In the genomic region with DNA sequence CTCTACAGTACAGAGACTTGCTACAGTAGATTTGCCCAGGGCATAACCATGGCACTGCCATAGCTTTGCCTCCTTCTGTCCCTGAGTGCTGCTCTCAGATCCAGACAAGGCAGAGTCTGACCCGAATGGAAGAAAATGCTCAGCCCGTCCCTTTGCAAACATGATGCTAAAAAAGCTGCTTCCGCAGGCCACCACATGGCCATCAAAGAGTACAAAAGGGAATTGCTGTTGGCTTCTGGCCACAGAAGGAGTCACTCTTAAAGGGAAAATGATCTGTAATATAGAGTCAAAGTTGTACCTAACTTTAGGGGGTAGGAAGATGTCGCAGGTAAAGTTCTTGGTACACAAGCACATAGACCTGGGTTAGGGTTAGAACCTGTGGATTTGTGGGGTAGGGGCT, we compare ENCODE assay signal across 18 mouse cellular contexts.
DNase-seq lines count a peak whose midpoint lies in the region; TF ChIP-seq lines count a peak whose summit lies in the region.
"Had no signal": no experiment of that assay in that cellular context is flagged by ENCODE, and none has a peak within 500 bp of the region (broad histone marks: within the 10 kb centered on the region; RNA-seq: fewer than 3 reads in every experiment).

No protein-coding gene starts in this region.

- intact Hi-C loops in heart, adult 2 months (cut with DNase I), result loop anchor here (5.0 to 10.0 kb wide), 2 partner anchors 179 to 256 kb away; a partner anchor contains a TSS
- intact Hi-C loops in heart, postnatal 36 days (cut with DNase I), result no loop called here

- H3K27me3 ChIP-seq in heart, adult 2 months (ENCODE audit: control insufficient read depth, insufficient read depth, low read length), result no peaks in the 10 kb centered on the region
- H3K27me3 ChIP-seq in limb, embryonic 10.5 days (ENCODE audit: low read depth, poor library complexity, severe bottlenecking), result no peaks in the 10 kb centered on the region
- H3K27me3 ChIP-seq: liver, embryonic 13.5 days had no signal

- no peak for TF ChIP-seq POLR2A in heart, adult 2 months (IDR thresholded peaks at IDR 0.05; ENCODE audit: insufficient read depth, low read depth, low read length)

- no peak for DNase-seq in heart, adult 2 months
- no peak for DNase-seq in heart, postnatal 36 days
- peak; percentile 52 for DNase-seq in kidney, postnatal 10 days
- DNase-seq in kidney, adult 18-20 months, result no peak
- DNase-seq in lung, postnatal 36 days, result peak; percentile 10
- DNase-seq in lung, postnatal 25 days (ENCODE audit: low spot score), result no peak
- no peak for DNase-seq in limb, embryonic 10.5 days (ENCODE audit: low spot score)
- no peak for DNase-seq in embryo, embryonic 9.5 days (ENCODE audit: extremely low spot score)
- DNase-seq: cerebellum, adult 11-12 months; cerebellum, postnatal 25 days; forebrain, postnatal 0 days; gastrocnemius, postnatal 36 days; liver, embryonic 13.5 days; right cerebral cortex, postnatal 25 days; thymus, adult 18-20 months had no signal

- no peaks in the 10 kb centered on the region for H3K79me2 ChIP-seq in heart, adult 2 months (replicated peaks; ENCODE audit: control insufficient read depth, insufficient read depth, low read length)

- H3K27ac ChIP-seq in heart, adult 2 months, result peak overlapping the region; percentile 79
- H3K27ac ChIP-seq in limb, embryonic 10.5 days, result peak overlapping the region; percentile 28; the same call in 1 of the 2 replicates
- H3K27ac ChIP-seq: forebrain, embryonic 10.5 days; liver, embryonic 13.5 days; macrophage; midbrain, embryonic 10.5 days had no signal

- H3K4me1 ChIP-seq in heart, adult 2 months (ENCODE audit: control insufficient read depth, insufficient read depth, low read length), result peaks cover 4% of the 10 kb centered on the region
- peaks cover 27% of the 10 kb centered on the region for H3K4me1 ChIP-seq in limb, embryonic 10.5 days
- H3K4me1 ChIP-seq: liver, embryonic 13.5 days had no signal

- 0 out of 2 replicates have a peak, but pooled peaks have one; percentile 7 for TF ChIP-seq CTCF in heart, adult 2 months (IDR thresholded peaks at IDR 0.05)

- 47% methylated on average over 4 of the region's 4 CpGs for WGBS in heart, adult 2 months
- WGBS in limb, embryonic 10.5 days, result 92% methylated on average over 4 of the region's 4 CpGs

- H3K4me3 ChIP-seq in heart, adult 2 months, result no peak overlapping the region
- H3K4me3 ChIP-seq in limb, embryonic 10.5 days, result no peak overlapping the region
- H3K4me3 ChIP-seq: forebrain, embryonic 10.5 days; liver, embryonic 13.5 days; midbrain, embryonic 10.5 days had no signal

- H3K9ac ChIP-seq in heart, adult 2 months (ENCODE audit: low read depth, low read length), result no peak overlapping the region
- H3K9ac ChIP-seq: forebrain, postnatal 0 days; liver, embryonic 13.5 days had no signal

- TF ChIP-seq EP300 in heart, adult 2 months (IDR thresholded peaks at IDR 0.05; ENCODE audit: insufficient read depth, low read depth, low read length), result no peak

- H3K9me3 ChIP-seq in limb, embryonic 10.5 days (replicated peaks), result no peaks in the 10 kb centered on the region
- H3K9me3 ChIP-seq: liver, embryonic 13.5 days had no signal

- no peaks in the 10 kb centered on the region for H3K36me3 ChIP-seq in heart, adult 2 months (ENCODE audit: control insufficient read depth, insufficient read depth, low read length)
- peaks cover 3% of the 10 kb centered on the region; the same call in 1 of the 2 replicates for H3K36me3 ChIP-seq in limb, embryonic 10.5 days
- H3K36me3 ChIP-seq: forebrain, embryonic 10.5 days; liver, embryonic 13.5 days; midbrain, embryonic 10.5 days had no signal

Comparison
In these comparisons a context has a peak if more than half of its experiments do, and no peak if none do; other contexts are left out.
1. DNase-seq: peak in kidney, postnatal 10 days (single experiment) and lung, postnatal 36 days (single experiment); none in heart, adult 2 months (0 of 2), heart, postnatal 36 days (0 of 2), kidney, adult 18-20 months (single experiment), lung, postnatal 25 days (single experiment), limb, embryonic 10.5 days (single experiment) and embryo, embryonic 9.5 days (single experiment).